Mouse (Mus musculus) neural tube, embryonic 11.5 days (tissue): ENCODE measurements around the gene Drp2. TPM values are rescaled to one million over a fixed set of nuclear protein-coding genes. Genes with fewer than 3 reads are reported as not detected.
A peak's percentile ranks its signal among the peaks of the same experiment; 100 is the strongest.

Experiments used
- ATAC-seq: fragments of 200-750 bp; cut with Nextera tagmentation; 2 replicates; pipeline ENCODE4 v1.8.0; 2017; ENCODE audit warnings: moderate number of reproducible peaks, mild to moderate bottlenecking, moderate TSS enrichment, moderate library complexity; ENCODE audit not compliant: insufficient read depth, low FRiP score, low TSS enrichment
- DNase-seq: peaks from one replicate; pipeline ENCODE4 v3.0.0-alpha.2; 2015; ENCODE audit warnings: low spot score
- H3K27ac ChIP-seq: fragments of 300-500 bp; sonication (generic); 2 replicates; pipeline ENCODE4 v1.5.1; 2014; ENCODE audit warnings: low read depth, mild to moderate bottlenecking, low read length
- H3K27me3 ChIP-seq: fragments of 300-500 bp; sonication (generic); 2 replicates; pipeline ENCODE4 v1.6.1; 2014; ENCODE audit warnings: mild to moderate bottlenecking, low read length, mixed read lengths; ENCODE audit not compliant: control insufficient read depth, insufficient read depth
- H3K36me3 ChIP-seq: fragments of 300-500 bp; sonication (generic); 2 replicates; pipeline ENCODE4 v1.6.1; 2014; ENCODE audit warnings: mild to moderate bottlenecking, low read length, moderate library complexity, mixed read lengths; ENCODE audit not compliant: control insufficient read depth, insufficient read depth
- H3K4me1 ChIP-seq: fragments of 300-500 bp; sonication (generic); 2 replicates; pipeline ENCODE4 v1.6.1; 2014; ENCODE audit warnings: low read length, mixed read lengths; ENCODE audit not compliant: control insufficient read depth, insufficient read depth
- H3K4me2 ChIP-seq: fragments of 300-500 bp; sonication (generic); 2 replicates; pipeline ENCODE4 v1.6.1; 2014; ENCODE audit warnings: low read depth, mild to moderate bottlenecking, moderate library complexity
- H3K4me3 ChIP-seq: fragments of 300-500 bp; sonication (generic); 2 replicates; pipeline ENCODE4 v1.5.1; 2014; ENCODE audit warnings: low read depth, low read length
- H3K9ac ChIP-seq: fragments of 300-500 bp; sonication (generic); 2 replicates; pipeline ENCODE4 v1.6.1; 2014; ENCODE audit warnings: mild to moderate bottlenecking, low read length
- H3K9me3 ChIP-seq: fragments of 300-500 bp; sonication (generic); 2 replicates; pipeline ENCODE4 v1.6.1; 2016; ENCODE audit warnings: low read length; ENCODE audit not compliant: control insufficient read depth
- WGBS: fragments of 180-500 bp; shearing (Covaris S2); extraction: QIAGEN DNeasy Blood & Tissue Kit; methylation state at CpG from one replicate; pipeline ENCODE4 v1.1.7; 2014; 5-methylcytosine and 5-hydroxymethylcytosine counted together
- polyA plus RNA-seq: library from polyadenylated mRNA; unstranded; fragments of >200 nt; fragmentation: Nextera tagmentation; extraction: Ambion mirVana; gene quantifications from 2 replicates; pipeline ENCODE4 v1.2.1, GENCODE M21; 2014

Gene Drp2
- 7.3 and 7.6 TPM in 2 replicates for polyA plus RNA-seq

GRCm38 (mm10) chrX:134403863-134404583, at the start of gene Drp2:
Drp2 (plus strand) TSS chrX:134404551.
- 25% methylated on average over 15 of the region's 15 CpGs for WGBS

GRCm38 (mm10) chrX:134359336-134359735, 45.0 kb upstream of the Drp2 start:
- no peak for ATAC-seq
- Histone ChIP-seq H3K27ac (no peak overlapping the region), H3K4me3 (no peak overlapping the region), H3K27me3 (no peaks in the 10 kb centered on the region), H3K4me1 (no peaks in the 10 kb centered on the region), H3K36me3 (no peaks in the 10 kb centered on the region), H3K9me3 (no peaks in the 10 kb centered on the region), H3K9ac (no peak overlapping the region), H3K4me2 (no peak overlapping the region)
- DNase-seq, result no peak
- 84% methylated on average over 4 of the region's 4 CpGs for WGBS

More at GRCm38 (mm10) chrX:134403863-134404583, at the start of gene Drp2:
- ATAC-seq, result peak; percentile 69
- H3K4me3 ChIP-seq, result peak within 1 kb of the TSS; percentile 28
- H3K27ac ChIP-seq, result no peak within 1 kb of the TSS
- peak within 1 kb of the TSS; percentile 43 for H3K4me2 ChIP-seq
- H3K27me3 ChIP-seq, result no peaks in the 10 kb centered on the region
- H3K4me1 ChIP-seq, result no peaks in the 10 kb centered on the region
- H3K9me3 ChIP-seq, result no peaks in the 10 kb centered on the region
- DNase-seq, result peak; percentile 28
- peak within 1 kb of the TSS; percentile 43 for H3K9ac ChIP-seq
- H3K36me3 ChIP-seq, result no peaks in the 10 kb centered on the region

GRCm38 (mm10) chrX:134362156-134362555, 42.2 kb upstream of the Drp2 start:
- no peaks in the 10 kb centered on the region for H3K27me3 ChIP-seq
- WGBS, result 92% methylated on average over 4 of the region's 4 CpGs
- H3K4me2 ChIP-seq, result no peak overlapping the region
- no peak overlapping the region for H3K9ac ChIP-seq
- H3K4me1 ChIP-seq, result no peaks in the 10 kb centered on the region
- no peaks in the 10 kb centered on the region for H3K9me3 ChIP-seq
- no peak for DNase-seq
- H3K4me3 ChIP-seq, result no peak overlapping the region
- H3K27ac ChIP-seq, result no peak overlapping the region
- ATAC-seq, result no peak
- H3K36me3 ChIP-seq, result no peaks in the 10 kb centered on the region

- ATAC-seq (no peak), DNase-seq (no peak)
- Histone ChIP-seq H3K36me3 (no peaks in the 10 kb centered on the region), H3K9ac (no peak overlapping the region), H3K27ac (no peak overlapping the region), H3K27me3 (no peaks in the 10 kb centered on the region), H3K4me3 (no peak overlapping the region), H3K4me1 (no peaks in the 10 kb centered on the region), H3K9me3 (no peaks in the 10 kb centered on the region), H3K4me2 (no peak overlapping the region)
- WGBS, result 50% methylated on average over 1 of the region's 1 CpGs
These were observed 38.9 kb upstream of the Drp2 start for GRCm38 (mm10) chrX:134365421-134365820.

GRCm38 (mm10) chrX:134366547-134366946, 37.8 kb upstream of the Drp2 start:
- no peaks in the 10 kb centered on the region for H3K36me3 ChIP-seq
- ATAC-seq (no peak), DNase-seq (no peak)
- no peak overlapping the region for H3K9ac ChIP-seq
- H3K4me2 ChIP-seq, result no peak overlapping the region
- WGBS, result 95% methylated on average over 3 of the region's 3 CpGs
- H3K4me1 ChIP-seq, result no peaks in the 10 kb centered on the region
- H3K9me3 ChIP-seq, result no peaks in the 10 kb centered on the region
- H3K27me3 ChIP-seq, result no peaks in the 10 kb centered on the region
- no peak overlapping the region for H3K4me3 ChIP-seq
- no peak overlapping the region for H3K27ac ChIP-seq

- DNase-seq (no peak), ATAC-seq (no peak)
- Histone ChIP-seq H3K9me3 (no peaks in the 10 kb centered on the region), H3K9ac (no peak overlapping the region), H3K4me2 (no peak overlapping the region), H3K4me3 (no peak overlapping the region), H3K27ac (no peak overlapping the region), H3K27me3 (no peaks in the 10 kb centered on the region), H3K4me1 (no peaks in the 10 kb centered on the region), H3K36me3 (no peaks in the 10 kb centered on the region)
- 25% methylated on average over 2 of the region's 2 CpGs for WGBS
These were observed 33.1 kb upstream of the Drp2 start for GRCm38 (mm10) chrX:134371279-134371678.

GRCm38 (mm10) chrX:134374190-134374589, 30.2 kb upstream of the Drp2 start:
- Histone ChIP-seq H3K4me1 (no peaks in the 10 kb centered on the region), H3K4me2 (no peak overlapping the region), H3K4me3 (no peak overlapping the region), H3K27me3 (no peaks in the 10 kb centered on the region), H3K9ac (no peak overlapping the region), H3K27ac (no peak overlapping the region), H3K9me3 (no peaks in the 10 kb centered on the region), H3K36me3 (no peaks in the 10 kb centered on the region)
- no peak for DNase-seq
- 44% methylated on average over 1 of the region's 1 CpGs for WGBS
- ATAC-seq, result no peak

GRCm38 (mm10) chrX:134384896-134385295, 19.5 kb upstream of the Drp2 start:
- no peaks in the 10 kb centered on the region for H3K36me3 ChIP-seq
- H3K4me1 ChIP-seq, result no peaks in the 10 kb centered on the region
- no peak overlapping the region for H3K27ac ChIP-seq
- no peaks in the 10 kb centered on the region for H3K9me3 ChIP-seq
- no peak overlapping the region for H3K4me3 ChIP-seq
- no peak for DNase-seq
- no peak for ATAC-seq
- no peak overlapping the region for H3K9ac ChIP-seq
- no peaks in the 10 kb centered on the region for H3K27me3 ChIP-seq
- WGBS, result 89% methylated on average over 6 of the region's 6 CpGs
- no peak overlapping the region for H3K4me2 ChIP-seq

- Histone ChIP-seq H3K27ac (no peak overlapping the region), H3K4me3 (no peak overlapping the region)
- 73% methylated on average over 2 of the region's 2 CpGs for WGBS
These were observed 5.4 kb upstream of the Drp2 start for GRCm38 (mm10) chrX:134398972-134399371.

More at GRCm38 (mm10) chrX:134398972-134399371, 5.4 kb upstream of the Drp2 start:
- Histone ChIP-seq H3K9me3 (no peaks in the 10 kb centered on the region), H3K27me3 (no peaks in the 10 kb centered on the region), H3K9ac (no peak overlapping the region), H3K36me3 (no peaks in the 10 kb centered on the region), H3K4me1 (no peaks in the 10 kb centered on the region), H3K4me2 (no peak overlapping the region)
- ATAC-seq, result no peak
- DNase-seq, result no peak
